Mouse (Mus musculus) neural tube, embryonic 15.5 days (tissue): Measurements from ENCODE around the gene Kat2a. TPM values are rescaled to one million over a fixed set of nuclear protein-coding genes. Genes with fewer than 3 reads are reported as not detected.

ENCODE experiments used
- ATAC-seq: fragments of 200-750 bp; cut with Nextera tagmentation; 2 replicates; pipeline ENCODE4 v1.8.0; 2017; ENCODE audit warnings: mild to moderate bottlenecking, moderate TSS enrichment, moderate library complexity; ENCODE audit not compliant: low FRiP score
- H3K27ac ChIP-seq: fragments of 300-500 bp; sonication (generic); replicated peaks from 2 replicates; pipeline ENCODE4 v1.5.1; 2015; ENCODE audit warnings: mild to moderate bottlenecking, inconsistent platforms
- H3K27me3 ChIP-seq: fragments of 300-500 bp; sonication (generic); replicated peaks from 2 replicates; pipeline ENCODE4 v1.6.1; 2015; ENCODE audit warnings: inconsistent platforms
- H3K36me3 ChIP-seq: fragments of 300-500 bp; sonication (generic); 2 replicates; pipeline ENCODE4 v1.6.1; 2015; ENCODE audit warnings: inconsistent platforms
- H3K4me1 ChIP-seq: fragments of 300-500 bp; sonication (generic); 2 replicates; pipeline ENCODE4 v1.6.1; 2015; ENCODE audit warnings: inconsistent platforms
- H3K4me2 ChIP-seq: fragments of 300-500 bp; sonication (generic); 2 replicates; pipeline ENCODE4 v1.6.1; 2015; ENCODE audit warnings: inconsistent platforms, mild to moderate bottlenecking, moderate library complexity
- H3K4me3 ChIP-seq: fragments of 300-500 bp; sonication (generic); replicated peaks from 2 replicates; pipeline ENCODE4 v1.5.1; 2015; ENCODE audit warnings: mild to moderate bottlenecking, inconsistent platforms
- H3K9ac ChIP-seq: fragments of 300-500 bp; sonication (generic); replicated peaks from 2 replicates; pipeline ENCODE4 v1.6.1; 2015; ENCODE audit warnings: mild to moderate bottlenecking, inconsistent platforms
- H3K9me3 ChIP-seq: fragments of 300-500 bp; sonication (generic); replicated peaks from 2 replicates; pipeline ENCODE4 v1.6.1; 2016; ENCODE audit warnings: inconsistent platforms
- WGBS: fragments of 180-500 bp; shearing (Covaris S2); methylation state at CpG from one replicate; pipeline ENCODE4 v1.1.7; 2015; ENCODE audit warnings: mixed read lengths; 5-methylcytosine and 5-hydroxymethylcytosine counted together
- polyA plus RNA-seq: library from polyadenylated mRNA; unstranded; fragments of >200 nt; fragmentation: Nextera tagmentation; extraction: Ambion mirVana; gene quantifications from 2 replicates; pipeline ENCODE4 v1.2.1, GENCODE M21; 2015

Kat2a gene
- polyA plus RNA-seq, 1 experiment from 2014 or later, result 64.4 TPM

DNA sequence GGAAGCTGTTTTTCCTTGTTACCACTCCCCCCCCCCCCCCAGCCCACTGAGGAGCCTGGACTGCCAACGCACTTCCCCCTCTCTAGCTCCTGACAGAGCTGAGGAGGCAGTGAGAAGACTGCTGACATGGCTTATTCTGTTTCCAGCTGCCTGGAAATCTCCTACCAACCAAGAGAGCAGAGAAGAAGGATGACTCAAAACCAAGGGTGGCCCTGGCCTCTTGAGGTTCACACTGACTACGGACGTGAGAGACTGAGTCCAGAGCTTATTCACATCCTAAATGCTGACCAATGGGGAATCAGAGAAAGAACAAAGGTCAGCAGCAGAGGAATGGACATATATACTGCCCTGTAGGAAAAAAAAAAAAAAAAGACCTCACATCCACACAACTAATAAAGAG lies 7.0 kb upstream of the Kat2a start:
- ATAC-seq, result no peak
- H3K27me3 ChIP-seq, result no peaks in the 10 kb centered on the region
- 88% methylated on average over 3 of the region's 3 CpGs for WGBS
- no peak overlapping the region for H3K27ac ChIP-seq
- H3K9ac ChIP-seq, result no peak overlapping the region
- H3K4me2 ChIP-seq, result no peak overlapping the region
- peaks cover 31% of the 10 kb centered on the region for H3K4me1 ChIP-seq
- H3K4me3 ChIP-seq, result no peak overlapping the region
- H3K9me3 ChIP-seq, result no peaks in the 10 kb centered on the region
- H3K36me3 ChIP-seq, result peaks cover 40% of the 10 kb centered on the region

DNA sequence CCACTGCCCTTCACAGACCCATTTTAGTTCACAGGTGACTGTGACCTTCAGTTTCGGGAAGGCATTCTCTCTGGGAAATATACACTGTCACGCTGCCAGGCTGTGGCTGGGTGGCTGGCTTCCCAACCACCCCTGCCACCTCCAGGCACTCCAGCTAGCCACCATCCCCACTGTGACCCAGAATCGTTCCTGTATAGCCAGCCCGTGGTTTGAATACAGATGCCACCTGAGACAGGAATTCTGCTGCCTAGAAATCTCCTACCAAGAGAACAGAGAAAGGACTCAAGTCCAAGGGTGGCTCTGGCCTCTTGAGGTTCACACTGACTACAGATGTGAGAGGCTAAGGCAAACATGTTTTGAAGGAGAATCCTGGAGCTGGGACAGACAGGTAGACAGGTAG lies 6.6 kb upstream of the Kat2a start:
- H3K27me3 ChIP-seq, result no peaks in the 10 kb centered on the region
- no peak overlapping the region for H3K4me2 ChIP-seq
- H3K27ac ChIP-seq, result no peak overlapping the region
- ATAC-seq, result no peak
- H3K9me3 ChIP-seq, result no peaks in the 10 kb centered on the region
- no peak overlapping the region for H3K4me3 ChIP-seq
- H3K9ac ChIP-seq, result no peak overlapping the region
- H3K36me3 ChIP-seq, result peaks cover 40% of the 10 kb centered on the region
- WGBS, result 92% methylated on average over 4 of the region's 4 CpGs
- H3K4me1 ChIP-seq, result peaks cover 34% of the 10 kb centered on the region

DNA sequence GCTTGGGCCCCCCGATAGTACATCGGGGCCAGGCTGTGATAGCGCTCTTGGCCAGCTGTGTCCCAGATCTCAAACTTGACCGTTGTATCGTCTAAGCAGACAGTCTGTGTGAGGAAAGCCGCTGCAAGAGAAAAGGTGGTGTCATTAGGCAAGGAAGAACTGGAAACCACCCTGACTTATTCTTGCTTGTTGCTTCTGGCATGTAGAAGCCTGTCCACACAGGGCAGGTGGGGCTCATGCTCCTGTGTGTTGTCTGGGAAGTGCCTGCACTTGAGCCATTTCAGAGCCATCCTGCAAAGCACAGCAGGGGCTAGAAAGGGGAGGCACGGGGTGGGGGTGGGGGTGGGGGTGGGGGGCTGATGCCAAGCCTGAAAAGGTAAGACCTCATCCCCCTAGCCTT lies 6.2 kb upstream of the Kat2a start:
- H3K4me3 ChIP-seq, result no peak overlapping the region
- no peaks in the 10 kb centered on the region for H3K27me3 ChIP-seq
- peaks cover 40% of the 10 kb centered on the region for H3K36me3 ChIP-seq
- peaks cover 39% of the 10 kb centered on the region for H3K4me1 ChIP-seq
- no peak overlapping the region for H3K27ac ChIP-seq
- no peak overlapping the region for H3K9ac ChIP-seq
- H3K4me2 ChIP-seq, result no peak overlapping the region
- ATAC-seq, result no peak
- WGBS, result 94% methylated on average over 7 of the region's 7 CpGs
- no peaks in the 10 kb centered on the region for H3K9me3 ChIP-seq

DNA sequence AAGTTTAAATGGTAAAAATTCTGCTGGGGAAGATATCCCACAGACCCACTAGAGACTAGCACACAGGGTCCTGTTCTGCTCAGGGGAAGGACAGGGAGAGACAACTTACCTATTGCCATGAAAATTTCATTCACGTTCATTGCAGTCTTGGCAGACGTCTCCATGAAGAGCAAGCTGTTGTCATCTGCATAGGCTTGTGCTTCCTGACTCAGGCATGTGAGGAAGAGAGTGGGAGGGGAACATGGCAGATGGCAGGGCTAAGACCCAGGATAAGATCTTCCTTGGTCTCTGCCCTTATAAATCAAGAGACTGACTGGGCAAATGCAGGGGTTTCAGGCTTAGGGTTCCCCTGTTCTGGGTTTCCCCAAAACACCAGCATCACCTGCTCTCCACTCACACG lies 4.4 kb upstream of the Kat2a start:
- Histone ChIP-seq H3K27ac (no peak overlapping the region), H3K4me1 (peaks cover 42% of the 10 kb centered on the region), H3K9ac (no peak overlapping the region), H3K4me3 (no peak overlapping the region), H3K27me3 (no peaks in the 10 kb centered on the region), H3K4me2 (no peak overlapping the region), H3K36me3 (peaks cover 40% of the 10 kb centered on the region), H3K9me3 (no peaks in the 10 kb centered on the region)
- WGBS, result 83% methylated on average over 3 of the region's 3 CpGs
- no peak for ATAC-seq

DNA sequence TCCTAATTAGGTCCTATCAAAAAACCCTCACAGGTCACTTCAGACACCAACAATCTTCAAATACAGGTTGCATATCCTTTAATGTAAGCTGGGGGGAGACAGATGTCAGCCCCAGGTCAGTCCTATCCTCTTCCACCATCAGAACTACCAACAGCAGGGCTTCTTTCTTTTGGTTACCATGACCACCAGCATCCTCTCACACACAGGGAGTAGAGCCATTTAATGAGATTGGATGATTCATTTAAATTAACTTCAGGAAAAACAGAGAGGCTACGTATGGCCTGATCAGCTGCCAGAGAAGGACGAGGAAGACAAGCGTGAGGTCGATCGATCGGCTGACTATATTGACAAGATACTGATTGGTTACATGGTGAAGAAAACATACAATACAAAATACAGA lies 2.7 kb upstream of the Kat2a start:
- ATAC-seq, result no peak
- no peak overlapping the region for H3K27ac ChIP-seq
- H3K9ac ChIP-seq, result no peak overlapping the region
- H3K27me3 ChIP-seq, result no peaks in the 10 kb centered on the region
- no peak overlapping the region for H3K4me2 ChIP-seq
- H3K4me3 ChIP-seq, result no peak overlapping the region
- peaks cover 44% of the 10 kb centered on the region for H3K36me3 ChIP-seq
- no peaks in the 10 kb centered on the region for H3K9me3 ChIP-seq
- WGBS, result 78% methylated on average over 6 of the region's 6 CpGs
- peaks cover 38% of the 10 kb centered on the region for H3K4me1 ChIP-seq

DNA sequence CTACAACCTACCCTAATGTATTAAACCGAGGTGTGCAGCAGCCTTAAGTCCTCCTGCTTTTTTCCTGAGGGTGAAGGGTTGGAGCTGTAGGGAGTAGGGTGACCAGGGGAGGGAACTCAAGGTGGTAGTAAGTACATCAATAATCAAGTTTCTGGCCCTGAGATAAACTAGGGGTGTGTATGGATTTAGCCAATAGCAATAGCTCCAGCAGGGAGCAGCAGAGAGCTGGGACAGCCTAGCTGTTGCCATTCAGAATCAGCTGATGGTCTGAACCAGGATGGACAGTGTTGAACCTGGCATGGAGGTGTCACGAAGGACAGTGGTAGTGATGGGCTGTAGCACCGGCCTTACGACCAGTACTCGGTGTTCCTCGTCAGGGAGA lies 2.3 kb upstream of the Kat2a start:
- Histone ChIP-seq H3K4me2 (no peak overlapping the region), H3K4me3 (no peak overlapping the region), H3K36me3 (peaks cover 48% of the 10 kb centered on the region), H3K27ac (no peak overlapping the region), H3K9me3 (no peaks in the 10 kb centered on the region), H3K9ac (no peak overlapping the region), H3K27me3 (no peaks in the 10 kb centered on the region), H3K4me1 (peaks cover 35% of the 10 kb centered on the region)
- no peak for ATAC-seq
- WGBS, result 48% methylated on average over 6 of the region's 6 CpGs

DNA sequence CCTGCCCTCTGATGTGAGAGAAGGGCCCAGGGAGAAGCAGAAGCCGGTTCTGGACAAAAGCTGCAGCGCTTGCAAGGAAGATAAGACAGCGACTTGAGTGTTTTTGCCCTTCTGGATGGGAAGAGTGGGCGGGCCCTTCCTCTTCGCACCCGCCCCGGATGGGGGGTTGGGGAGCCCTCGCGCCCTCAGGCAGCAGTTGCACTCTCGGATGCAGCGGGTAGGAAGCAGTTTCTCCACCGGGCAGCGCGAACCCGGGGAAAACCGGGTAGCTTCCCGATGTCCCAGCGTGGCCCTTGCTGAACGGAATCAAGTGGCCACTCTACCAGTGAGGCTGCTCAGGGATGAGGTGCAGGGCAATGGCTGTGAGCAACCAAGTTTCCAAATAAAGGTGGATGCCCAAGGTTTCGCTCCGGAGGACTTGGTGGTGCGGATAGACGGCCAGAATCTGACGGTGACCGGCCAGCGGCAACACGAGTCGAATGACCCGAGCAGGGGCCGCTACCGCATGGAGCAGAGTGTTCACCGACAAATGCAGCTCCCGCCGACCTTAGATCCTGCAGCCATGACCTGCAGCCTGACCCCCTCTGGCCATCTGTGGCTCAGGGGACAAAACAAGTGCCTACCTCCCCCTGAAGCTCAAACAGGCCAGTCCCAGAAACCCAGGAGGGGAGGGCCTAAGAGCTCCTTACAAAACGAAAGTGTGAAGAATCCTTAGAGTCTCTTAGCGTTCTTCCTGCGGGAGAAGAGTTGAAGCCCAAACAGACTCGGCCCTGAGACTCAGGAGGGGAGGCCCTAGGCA lies 1.7 kb upstream of the Kat2a start, which contains the start of gene Hspb9:
Gene Hspb9, plus strand, starts transcription at position 116 of the 799 bp plus-strand sequence.
- Histone ChIP-seq H3K9me3 (no peaks in the 10 kb centered on the region), H3K27ac (peak within 1 kb of the TSS; percentile 61; the same call in 1 of the 2 replicates), H3K4me1 (peaks cover 35% of the 10 kb centered on the region), H3K36me3 (peaks cover 49% of the 10 kb centered on the region), H3K4me2 (peak within 1 kb of the TSS; percentile 44), H3K4me3 (0 out of 2 replicates have a peak within 1 kb of the TSS, but pooled peaks have one; percentile 6), H3K9ac (peak within 1 kb of the TSS; percentile 20; the same call in 1 of the 2 replicates), H3K27me3 (no peaks in the 10 kb centered on the region)
- WGBS, result 8% methylated on average over 38 of the region's 38 CpGs
- no peak for ATAC-seq

DNA sequence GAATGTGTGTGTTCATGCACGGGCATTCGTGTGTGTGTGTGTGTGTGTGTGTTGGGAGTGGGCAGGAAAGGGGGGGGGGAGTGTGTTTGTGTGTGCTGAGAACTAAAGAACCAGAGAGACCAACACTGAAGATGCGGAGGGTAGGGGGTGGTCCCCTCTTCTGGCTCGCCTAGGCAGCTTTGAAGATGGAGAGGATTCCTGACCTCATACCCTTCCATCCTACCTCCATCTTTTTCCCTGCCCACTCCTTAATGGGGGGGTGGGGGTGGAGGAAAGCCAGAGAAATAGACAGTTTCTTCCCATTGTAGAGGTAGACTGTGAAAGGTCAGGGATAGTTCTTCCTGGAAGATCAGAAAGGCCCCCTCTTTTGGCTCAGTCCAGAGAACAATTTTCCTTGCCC lies 909 bp upstream of the Kat2a start:
- peak overlapping the region; percentile 20; the same call in 1 of the 2 replicates for H3K9ac ChIP-seq
- H3K27ac ChIP-seq, result 0 out of 2 replicates have a peak overlapping the region, but pooled peaks have one; percentile 13
- peaks cover 35% of the 10 kb centered on the region for H3K4me1 ChIP-seq
- WGBS, result 69% methylated on average over 4 of the region's 4 CpGs
- no peak overlapping the region for H3K4me3 ChIP-seq
- H3K27me3 ChIP-seq, result no peaks in the 10 kb centered on the region
- no peaks in the 10 kb centered on the region for H3K9me3 ChIP-seq
- H3K4me2 ChIP-seq, result no peak overlapping the region; the same call in 1 of the 2 replicates
- ATAC-seq, result no peak
- H3K36me3 ChIP-seq, result peaks cover 49% of the 10 kb centered on the region

DNA sequence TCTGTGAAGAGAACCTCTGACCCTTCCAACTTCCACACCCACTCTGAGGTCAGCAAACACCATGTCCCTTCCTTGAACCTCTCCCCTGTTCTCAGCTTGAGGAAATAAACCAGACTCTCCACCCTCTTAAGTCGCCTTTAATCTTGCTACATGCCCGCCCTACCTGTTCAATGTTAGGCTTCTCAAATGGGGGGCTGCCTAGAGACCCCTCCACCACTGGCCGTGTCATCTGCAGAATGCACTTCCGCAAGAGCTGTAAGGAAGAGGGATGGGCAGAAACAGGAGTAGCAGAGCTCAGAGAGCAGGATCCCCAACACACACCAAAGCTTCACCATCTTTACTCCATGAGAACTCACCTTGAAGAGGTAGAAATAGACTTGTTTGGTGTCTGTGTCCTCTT lies 1.3 kb downstream of the Kat2a start:
- peak overlapping the region; percentile 92 for H3K9ac ChIP-seq
- H3K27ac ChIP-seq, result no peak overlapping the region
- WGBS, result 95% methylated on average over 4 of the region's 4 CpGs
- peak overlapping the region; percentile 97 for H3K4me3 ChIP-seq
- peaks cover 35% of the 10 kb centered on the region for H3K4me1 ChIP-seq
- ATAC-seq, result no peak
- peaks cover 51% of the 10 kb centered on the region for H3K36me3 ChIP-seq
- no peaks in the 10 kb centered on the region for H3K27me3 ChIP-seq
- H3K4me2 ChIP-seq, result peak overlapping the region; percentile 83
- no peaks in the 10 kb centered on the region for H3K9me3 ChIP-seq

DNA sequence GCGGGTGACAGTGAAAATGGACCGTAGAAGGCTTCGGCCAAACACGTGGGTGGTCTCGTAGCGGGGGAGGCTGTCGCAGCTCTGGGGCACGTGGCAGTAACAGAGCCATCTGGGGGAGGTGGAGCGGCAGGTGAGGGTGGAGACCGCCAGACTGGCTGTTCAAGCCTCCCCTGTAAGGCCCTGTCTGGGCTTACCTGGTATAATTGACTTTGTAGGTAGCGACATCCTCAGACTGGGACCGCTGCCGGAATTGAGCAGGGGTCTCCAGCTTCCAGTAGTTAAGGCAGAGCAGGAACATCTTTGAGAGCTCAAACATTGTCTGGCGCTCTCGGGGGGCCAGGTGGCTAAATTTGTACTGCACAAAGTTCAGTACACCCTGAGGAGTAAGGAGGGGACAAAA lies 1.7 kb downstream of the Kat2a start:
- 93% methylated on average over 15 of the region's 15 CpGs for WGBS

DNA sequence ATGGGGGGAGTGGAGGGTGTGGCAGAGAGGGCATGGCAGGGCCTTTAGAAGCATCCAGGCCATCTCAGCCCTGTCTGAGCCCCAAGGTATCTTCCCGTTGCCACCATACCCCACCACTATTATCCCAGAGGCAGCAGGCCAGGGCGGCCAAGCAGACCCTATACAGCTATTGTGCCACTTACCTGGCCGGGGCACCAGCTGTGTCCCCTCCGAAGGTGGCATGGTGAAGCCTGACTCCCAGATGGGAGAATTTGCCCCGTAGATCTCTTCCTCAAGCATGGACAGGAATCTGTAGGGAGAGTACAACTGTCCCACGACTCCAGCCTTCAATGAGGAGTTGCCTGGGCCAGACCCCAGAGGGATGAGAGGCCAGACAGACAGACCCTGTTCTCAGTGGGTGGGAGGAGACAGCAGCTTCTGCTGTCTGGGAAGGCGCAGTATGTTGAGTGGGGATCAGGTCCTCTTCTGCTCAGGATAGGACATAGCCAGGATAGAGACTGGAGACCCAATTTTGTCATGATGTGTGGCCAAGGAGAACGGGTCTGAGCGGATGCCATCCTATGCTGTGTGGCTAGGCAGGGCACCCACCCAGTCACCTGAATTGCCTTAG lies 3.0 kb downstream of the Kat2a start:
- peaks cover 60% of the 10 kb centered on the region for H3K36me3 ChIP-seq
- no peak overlapping the region for H3K27ac ChIP-seq
- H3K4me3 ChIP-seq, result no peak overlapping the region
- 93% methylated on average over 9 of the region's 9 CpGs for WGBS
- no peak overlapping the region for H3K4me2 ChIP-seq
- H3K27me3 ChIP-seq, result no peaks in the 10 kb centered on the region
- H3K9ac ChIP-seq, result no peak overlapping the region
- ATAC-seq, result no peak
- H3K9me3 ChIP-seq, result no peaks in the 10 kb centered on the region
- H3K4me1 ChIP-seq, result peaks cover 33% of the 10 kb centered on the region

More for the DNA sequence above, 1.7 kb downstream of the Kat2a start:
- Histone ChIP-seq H3K4me1 (peaks cover 35% of the 10 kb centered on the region), H3K36me3 (peaks cover 51% of the 10 kb centered on the region), H3K27me3 (no peaks in the 10 kb centered on the region), H3K4me2 (no peak overlapping the region; the same call in 1 of the 2 replicates), H3K9me3 (no peaks in the 10 kb centered on the region), H3K27ac (no peak overlapping the region), H3K9ac (no peak overlapping the region), H3K4me3 (no peak overlapping the region)
- ATAC-seq, result no peak
